Mouse (Mus musculus) heart, adult 2 months (tissue): Measurements from ENCODE around the gene Nrxn3.

Experiments used
- CTCF ChIP-seq: fragments of 200-600 bp; IDR thresholded peaks from 2 replicates; pipeline ENCODE4 v1.8.1; 2022; ENCODE audit warnings: antibody characterized with exemption, mild to moderate bottlenecking, moderate library complexity
- POLR2A ChIP-seq: fragments of 200-500 bp; IDR thresholded peaks from 2 replicates; pipeline ENCODE4 v1.6.1; 2011; ENCODE audit warnings: mild to moderate bottlenecking, low read depth, low read length, control low read depth; ENCODE audit not compliant: insufficient read depth

GRCm38 (mm10) chr12:88916752-88917151 lies 194.1 kb downstream of the Nrxn3 start:
- no peak for TF ChIP-seq POLR2A
- no peak for TF ChIP-seq CTCF
